Mouse (Mus musculus) heart, postnatal 0 days (tissue): ENCODE results near the gene Edn3.

Experiments
- CTCF ChIP-seq: IDR thresholded peaks from 2 replicates; pipeline ENCODE4 v1.5.1; 2016; ENCODE audit warnings: antibody characterized with exemption, control low read depth, low read depth
- EP300 ChIP-seq: IDR thresholded peaks from 2 replicates; pipeline ENCODE4 v1.6.1; 2016; ENCODE audit warnings: antibody characterized with exemption, low read depth

GRCm38 (mm10) chr2:174759189-174759588, 1.2 kb upstream of the Edn3 start:
- TF ChIP-seq CTCF (no peak), EP300 (no peak)
